19 mouse cellular contexts compared by ENCODE assay signal in the genomic region with DNA sequence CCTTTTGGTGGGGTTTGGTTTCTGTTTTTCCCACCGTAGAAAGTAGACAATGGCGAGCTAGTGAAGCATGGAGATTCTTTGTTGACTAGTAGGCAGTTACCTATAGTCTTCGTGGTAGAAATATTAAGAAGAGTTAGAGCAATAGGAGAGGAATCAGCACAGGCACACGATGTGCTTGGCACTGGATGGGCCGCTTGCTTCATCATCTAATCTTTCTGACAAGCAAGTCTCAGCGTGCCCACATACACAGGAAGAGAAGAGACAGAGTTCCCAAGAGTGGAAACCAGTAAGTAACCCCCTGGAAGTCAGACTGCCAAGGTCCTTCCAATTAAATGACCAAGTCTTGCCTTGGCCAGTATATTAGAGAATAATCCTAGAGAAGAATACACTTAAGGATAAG.
DNase-seq lines count a peak whose midpoint lies in the region; ATAC-seq lines count a peak whose summit lies in the region.
"Had no signal": no experiment of that assay in that cellular context is flagged by ENCODE, and none has a peak within 500 bp of the region (broad histone marks: within the 10 kb centered on the region; RNA-seq: fewer than 3 reads in every experiment).

No protein-coding gene starts in this region.

- no peaks in the 10 kb centered on the region for H3K4me1 ChIP-seq in embryonic facial prominence, embryonic 14.5 days (ENCODE audit: control insufficient read depth, insufficient read depth, low read length)
- no peaks in the 10 kb centered on the region for H3K4me1 ChIP-seq in embryonic facial prominence, embryonic 10.5 days
- H3K4me1 ChIP-seq: embryonic facial prominence, embryonic 13.5 days; forebrain, embryonic 10.5 days; forebrain, embryonic 12.5 days had no signal

- H3K27me3 ChIP-seq in embryonic facial prominence, embryonic 14.5 days (replicated peaks; ENCODE audit: control insufficient read depth, insufficient read depth, low read length): no peaks in the 10 kb centered on the region
- H3K27me3 ChIP-seq in embryonic facial prominence, embryonic 10.5 days (replicated peaks; ENCODE audit: low read depth, poor library complexity, severe bottlenecking): no peaks in the 10 kb centered on the region
- H3K27me3 ChIP-seq: embryonic facial prominence, embryonic 13.5 days; forebrain, embryonic 12.5 days had no signal

- H3K9me3 ChIP-seq in embryonic facial prominence, embryonic 14.5 days (ENCODE audit: control insufficient read depth, low read length): no peaks in the 10 kb centered on the region
- no peaks in the 10 kb centered on the region for H3K9me3 ChIP-seq in embryonic facial prominence, embryonic 10.5 days
- H3K9me3 ChIP-seq: embryonic facial prominence, embryonic 13.5 days; forebrain, embryonic 10.5 days; forebrain, embryonic 12.5 days had no signal

- ATAC-seq in embryonic facial prominence, embryonic 14.5 days (ENCODE audit: low read depth): no peak
- ATAC-seq: forebrain, embryonic 14.5 days; forebrain, embryonic 16.5 days had no signal

- H3K36me3 ChIP-seq in embryonic facial prominence, embryonic 14.5 days (ENCODE audit: control insufficient read depth, insufficient read depth, low read length): no peaks in the 10 kb centered on the region
- no peaks in the 10 kb centered on the region for H3K36me3 ChIP-seq in embryonic facial prominence, embryonic 10.5 days (replicated peaks)
- H3K36me3 ChIP-seq: embryonic facial prominence, embryonic 13.5 days; forebrain, embryonic 10.5 days; forebrain, embryonic 12.5 days had no signal

- DNase-seq in embryonic facial prominence, embryonic 14.5 days (ENCODE audit: low spot score): peak; percentile 21
- no peak for DNase-seq in embryonic facial prominence, embryonic 10.5 days (ENCODE audit: low spot score)
- DNase-seq in urinary bladder, postnatal 14 days (ENCODE audit: low spot score): peak; percentile 4
- no peak for DNase-seq in urinary bladder, postnatal 10 days (ENCODE audit: low spot score)
- peak; percentile 70 for DNase-seq in gonadal fat pad, adult 2 months (ENCODE audit: low read depth)
- DNase-seq in layer of hippocampus, postnatal 14 days (ENCODE audit: low spot score in 2 of 2): no peak
- DNase-seq: adrenal gland, adult 2 months; adrenal gland, postnatal 10 days; adrenal gland, postnatal 25 days; cerebellum, adult 11-12 months; cerebellum, adult 2 months; cerebellum, adult 9-10 months; cerebellum, postnatal 10 days; cerebellum, postnatal 25 days had no signal

- H3K27ac ChIP-seq in embryonic facial prominence, embryonic 14.5 days (replicated peaks; ENCODE audit: low read depth, low read length): no peak overlapping the region
- H3K27ac ChIP-seq in embryonic facial prominence, embryonic 10.5 days (replicated peaks): no peak overlapping the region
- H3K27ac ChIP-seq: embryonic facial prominence, embryonic 13.5 days; forebrain, embryonic 10.5 days; forebrain, embryonic 12.5 days had no signal

- H3K9ac ChIP-seq in embryonic facial prominence, embryonic 14.5 days (ENCODE audit: low read depth, low read length): no peak overlapping the region
- H3K9ac ChIP-seq: embryonic facial prominence, embryonic 13.5 days; forebrain, embryonic 12.5 days had no signal

- 79% methylated on average over 6 of the region's 6 CpGs for WGBS in embryonic facial prominence, embryonic 14.5 days
- 71% methylated on average over 6 of the region's 6 CpGs for WGBS in embryonic facial prominence, embryonic 10.5 days

- no peak overlapping the region for H3K4me2 ChIP-seq in embryonic facial prominence, embryonic 14.5 days (ENCODE audit: low read depth, low read length)
- H3K4me2 ChIP-seq: embryonic facial prominence, embryonic 13.5 days; forebrain, embryonic 12.5 days had no signal

- H3K4me3 ChIP-seq in embryonic facial prominence, embryonic 14.5 days (ENCODE audit: low read depth, low read length): no peak overlapping the region
- H3K4me3 ChIP-seq in embryonic facial prominence, embryonic 10.5 days: no peak overlapping the region
- H3K4me3 ChIP-seq: embryonic facial prominence, embryonic 13.5 days; forebrain, embryonic 10.5 days; forebrain, embryonic 12.5 days had no signal

Comparison
In these comparisons a context has a peak if more than half of its experiments do, and no peak if none do; other contexts are left out.
1. DNase-seq: peak in embryonic facial prominence, embryonic 14.5 days (single experiment), urinary bladder, postnatal 14 days (single experiment) and gonadal fat pad, adult 2 months (single experiment); none in embryonic facial prominence, embryonic 10.5 days (single experiment), urinary bladder, postnatal 10 days (single experiment) and layer of hippocampus, postnatal 14 days (0 of 2).